Mouse (Mus musculus) liver, embryonic 14.5 days (tissue): Measurements from ENCODE around the gene Gprc5c.

Experiments used
- CTCF ChIP-seq: IDR thresholded peaks from 2 replicates; pipeline ENCODE4 v1.5.1; 2016; ENCODE audit warnings: antibody characterized with exemption, low read depth, control low read depth
- EP300 ChIP-seq: IDR thresholded peaks from 2 replicates; pipeline ENCODE4 v1.6.1; 2016; ENCODE audit warnings: antibody characterized with exemption, low read depth

GRCm38 (mm10) chr11:114867361-114868235, 16.6 kb downstream of the Gprc5c start:
- no peak for TF ChIP-seq CTCF
- TF ChIP-seq EP300: no peak
